Mouse (Mus musculus) ES-Bruce4 (cell line): ENCODE results near the gene Mt2. TPM values are rescaled to one million over a fixed set of nuclear protein-coding genes. Genes with fewer than 3 reads are reported as not detected.
A peak's percentile ranks its signal among the peaks of the same experiment; 100 is the strongest.

Source experiments
- H3K27ac ChIP-seq: 2 replicates; pipeline ENCODE4 v1.5.1; 2012; ENCODE audit warnings: low read length, inconsistent platforms; ENCODE audit not compliant: insufficient read depth
- H3K27me3 ChIP-seq: 2 replicates; pipeline ENCODE4 v1.6.1; 2012; ENCODE audit warnings: mild to moderate bottlenecking, low read length, inconsistent platforms; ENCODE audit not compliant: control insufficient read depth, poor library complexity, insufficient read depth, severe bottlenecking
- H3K36me3 ChIP-seq: 2 replicates; pipeline ENCODE4 v1.6.1; 2012; ENCODE audit warnings: inconsistent platforms, mild to moderate bottlenecking, low read length, moderate library complexity; ENCODE audit not compliant: control insufficient read depth, poor library complexity, insufficient read depth, severe bottlenecking
- H3K4me1 ChIP-seq: one replicate; pipeline ENCODE4 v1.8.1; 2011; ENCODE audit warnings: low read length; ENCODE audit not compliant: control insufficient read depth, insufficient read depth
- H3K4me3 ChIP-seq: 2 replicates; pipeline ENCODE4 v1.5.1; 2011; ENCODE audit warnings: low read depth, mild to moderate bottlenecking, low read length
- H3K9ac ChIP-seq: 2 replicates; pipeline ENCODE4 v1.6.1; 2012; ENCODE audit warnings: low read depth, mild to moderate bottlenecking, inconsistent platforms; ENCODE audit not compliant: poor library complexity, severe bottlenecking
- H3K9me3 ChIP-seq: replicated peaks from 2 replicates; pipeline ENCODE4 v1.6.1; 2012; ENCODE audit warnings: mild to moderate bottlenecking, low read length, inconsistent platforms; ENCODE audit not compliant: control insufficient read depth, poor library complexity, insufficient read depth, severe bottlenecking
- CTCF ChIP-seq: IDR thresholded peaks from one replicate; pipeline ENCODE4 v1.8.1; 2011; ENCODE audit warnings: low read depth, low read length
- EP300 ChIP-seq: IDR thresholded peaks from 2 replicates; pipeline ENCODE4 v1.6.1; 2011; ENCODE audit warnings: low read depth, low read length; ENCODE audit not compliant: insufficient read depth
- POLR2A ChIP-seq: IDR thresholded peaks from one replicate; pipeline ENCODE4 v1.8.1; 2011; ENCODE audit warnings: low read length; ENCODE audit not compliant: insufficient read depth
- polyA plus RNA-seq: library from polyadenylated mRNA; stranded (reverse); fragments of >200 nt; gene quantifications from 2 replicates; pipeline ENCODE4 v1.2.4, GENCODE M21; 2011; ENCODE audit warnings: low read depth; ENCODE audit not compliant: missing spikeins, insufficient read depth, insufficient read length

The Mt2 gene
- 1,296 and 1,384 TPM in 2 replicates for polyA plus RNA-seq

- Histone ChIP-seq H3K9me3 (no peaks in the 10 kb centered on the region), H3K27ac (peak within 1 kb of the TSS; percentile 89), H3K4me3 (peak within 1 kb of the TSS; percentile 89), H3K4me1 (peaks cover 1% of the 10 kb centered on the region), H3K36me3 (peaks cover 5% of the 10 kb centered on the region; the same call in 1 of the 2 replicates), H3K9ac (peak within 1 kb of the TSS; percentile 92), H3K27me3 (no peaks in the 10 kb centered on the region)
- TF ChIP-seq EP300, result no peak
- TF ChIP-seq POLR2A, result peak; percentile 52
Measured at GRCm38 (mm10) chr8:94172075-94172808, at the start of gene Mt2. Gene Mt2, plus strand, starts transcription at chr8:94172664.

- TF ChIP-seq EP300 (no peak), POLR2A (no peak), CTCF (no peak)
- H3K36me3 ChIP-seq, result no peaks in the 10 kb centered on the region
Measured at GRCm38 (mm10) chr8:94122711-94123468, 49.6 kb upstream of the Mt2 start.

GRCm38 (mm10) chr8:94127711-94128110 is 44.8 kb upstream of the Mt2 start:
- Histone ChIP-seq H3K4me3 (no peak overlapping the region), H3K4me1 (no peaks in the 10 kb centered on the region), H3K9me3 (no peaks in the 10 kb centered on the region), H3K27ac (no peak overlapping the region), H3K27me3 (no peaks in the 10 kb centered on the region), H3K36me3 (no peaks in the 10 kb centered on the region), H3K9ac (no peak overlapping the region)
- TF ChIP-seq POLR2A (no peak), EP300 (no peak), CTCF (no peak)

More at GRCm38 (mm10) chr8:94122711-94123468, 49.6 kb upstream of the Mt2 start:
- no peak overlapping the region for H3K4me3 ChIP-seq
- no peaks in the 10 kb centered on the region for H3K4me1 ChIP-seq
- H3K9me3 ChIP-seq, result no peaks in the 10 kb centered on the region
- no peak overlapping the region for H3K9ac ChIP-seq
- H3K27ac ChIP-seq, result no peak overlapping the region
- no peaks in the 10 kb centered on the region for H3K27me3 ChIP-seq

- no peak overlapping the region for H3K9ac ChIP-seq
- H3K27ac ChIP-seq, result no peak overlapping the region
- no peaks in the 10 kb centered on the region for H3K4me1 ChIP-seq
- no peaks in the 10 kb centered on the region for H3K27me3 ChIP-seq
- no peak overlapping the region for H3K4me3 ChIP-seq
- no peaks in the 10 kb centered on the region for H3K9me3 ChIP-seq
- TF ChIP-seq CTCF (no peak), POLR2A (no peak), EP300 (no peak)
- H3K36me3 ChIP-seq, result no peaks in the 10 kb centered on the region
Measured at GRCm38 (mm10) chr8:94129133-94129789, 43.2 kb upstream of the Mt2 start.

GRCm38 (mm10) chr8:94130126-94130525 is 42.3 kb upstream of the Mt2 start:
- Histone ChIP-seq H3K9me3 (no peaks in the 10 kb centered on the region), H3K4me1 (no peaks in the 10 kb centered on the region), H3K27ac (no peak overlapping the region), H3K4me3 (no peak overlapping the region), H3K27me3 (no peaks in the 10 kb centered on the region), H3K9ac (no peak overlapping the region), H3K36me3 (no peaks in the 10 kb centered on the region)
- no peak for TF ChIP-seq CTCF
